Mouse (Mus musculus) C2C12 (cell line): ENCODE results near the gene Brinp2. TPM values are rescaled to one million over a fixed set of nuclear protein-coding genes. Genes with fewer than 3 reads are reported as not detected.

Experiments used
- H3K27me3 ChIP-seq: one replicate; pipeline ENCODE4 v1.6.1; 2011; ENCODE audit not compliant: control insufficient read depth, insufficient read depth, insufficient read length
- H3K36me3 ChIP-seq: one replicate; pipeline ENCODE4 v1.6.1; 2011; ENCODE audit not compliant: control insufficient read depth, insufficient read depth
- H3K4me3 ChIP-seq: one replicate; pipeline ENCODE4 v1.5.1; 2011; ENCODE audit warnings: mild to moderate bottlenecking, control low read depth; ENCODE audit not compliant: poor library complexity, insufficient read depth, severe bottlenecking
- H3K79me2 ChIP-seq: one replicate; pipeline ENCODE4 v1.6.1; 2011; ENCODE audit not compliant: control insufficient read depth, insufficient read depth
- H3K79me3 ChIP-seq: one replicate; pipeline ENCODE4 v1.6.1; 2011; ENCODE audit warnings: low read depth, control low read depth
- H3ac ChIP-seq: one replicate; pipeline ENCODE3; 2011; ENCODE audit warnings: low read depth; ENCODE audit not compliant: control insufficient read depth, insufficient read length
- CEBPB ChIP-seq: IDR thresholded peaks from one replicate; pipeline ENCODE4 v1.6.1; 2011; ENCODE audit warnings: low read depth, mild to moderate bottlenecking, control low read depth, moderate library complexity
- CTCF ChIP-seq: IDR thresholded peaks from one replicate; pipeline ENCODE4 v1.5.1; 2011; ENCODE audit not compliant: control insufficient read depth, insufficient read depth, insufficient read length
- FOSL1 ChIP-seq: IDR thresholded peaks from one replicate; pipeline ENCODE4 v1.8.0; 2011; ENCODE audit warnings: mild to moderate bottlenecking, low read length; ENCODE audit not compliant: poor library complexity, insufficient read depth, severe bottlenecking
- MAX ChIP-seq: IDR thresholded peaks from one replicate; pipeline ENCODE4 v1.6.1; 2011; ENCODE audit warnings: mild to moderate bottlenecking, control low read depth
- MYOD1 ChIP-seq: IDR thresholded peaks from one replicate; pipeline ENCODE4 v1.6.1; 2011; ENCODE audit warnings: low read depth; ENCODE audit not compliant: control insufficient read depth, insufficient read length
- MYOG ChIP-seq: IDR thresholded peaks from one replicate; pipeline ENCODE4 v1.6.1; 2011; ENCODE audit not compliant: control insufficient read depth, insufficient read length; ENCODE audit errors: extremely low read depth
- USF1 ChIP-seq: IDR thresholded peaks from one replicate; pipeline ENCODE4 v1.6.1; 2011; ENCODE audit warnings: low read depth, mild to moderate bottlenecking, control low read depth, moderate library complexity
- polyA plus RNA-seq: library from polyadenylated mRNA; unstranded; fragments of >200 nt; fragmentation: generic; extraction: Trizol; gene quantifications from one replicate; pipeline ENCODE4 v1.2.1, GENCODE M21; 2012; ENCODE audit warnings: missing spikeins

Gene Brinp2
- polyA plus RNA-seq, 1 experiment, result not detected

GRCm38 (mm10) chr1:158258685-158259292, 97.3 kb downstream of the Brinp2 start:
- H3K79me2 ChIP-seq, result no peaks in the 10 kb centered on the region
- no peaks in the 10 kb centered on the region for H3K79me3 ChIP-seq
- no peak overlapping the region for H3K4me3 ChIP-seq
- H3K36me3 ChIP-seq, result no peaks in the 10 kb centered on the region
- H3K27me3 ChIP-seq, result no peaks in the 10 kb centered on the region
- TF ChIP-seq CEBPB (no peak), MYOG (no peak), MYOD1 (no peak), FOSL1 (no peak), CTCF (no peak), USF1 (no peak), MAX (no peak)
- H3ac ChIP-seq, result no peak overlapping the region

GRCm38 (mm10) chr1:158255912-158256680, 100.0 kb downstream of the Brinp2 start:
- TF ChIP-seq CEBPB (no peak), MAX (peak; percentile 57), FOSL1 (peak; percentile 71)
- no peaks in the 10 kb centered on the region for H3K27me3 ChIP-seq
- H3K36me3 ChIP-seq, result no peaks in the 10 kb centered on the region
- no peaks in the 10 kb centered on the region for H3K79me2 ChIP-seq
- no peak overlapping the region for H3ac ChIP-seq
- H3K79me3 ChIP-seq, result no peaks in the 10 kb centered on the region
- H3K4me3 ChIP-seq, result no peak overlapping the region

- no peaks in the 10 kb centered on the region for H3K36me3 ChIP-seq
- TF ChIP-seq MYOD1, result no peak
- TF ChIP-seq MYOG, result no peak
- TF ChIP-seq CEBPB, result no peak
- TF ChIP-seq MAX, result no peak
- no peak for TF ChIP-seq FOSL1
- no peak for TF ChIP-seq USF1
- no peak for TF ChIP-seq CTCF
- no peak overlapping the region for H3ac ChIP-seq
Measured at GRCm38 (mm10) chr1:158252682-158253222, 103.4 kb downstream of the Brinp2 start.

GRCm38 (mm10) chr1:158248266-158248665, 107.9 kb downstream of the Brinp2 start:
- no peak overlapping the region for H3ac ChIP-seq
- H3K4me3 ChIP-seq, result no peak overlapping the region
- H3K27me3 ChIP-seq, result no peaks in the 10 kb centered on the region
- no peak for TF ChIP-seq MYOD1
- TF ChIP-seq CTCF, result no peak
- TF ChIP-seq FOSL1, result no peak
- TF ChIP-seq MYOG, result no peak
- no peak for TF ChIP-seq MAX
- TF ChIP-seq CEBPB, result no peak
- no peak for TF ChIP-seq USF1
- H3K79me2 ChIP-seq, result no peaks in the 10 kb centered on the region
- no peaks in the 10 kb centered on the region for H3K79me3 ChIP-seq
- no peaks in the 10 kb centered on the region for H3K36me3 ChIP-seq

More at GRCm38 (mm10) chr1:158252682-158253222, 103.4 kb downstream of the Brinp2 start:
- no peaks in the 10 kb centered on the region for H3K79me2 ChIP-seq
- no peaks in the 10 kb centered on the region for H3K79me3 ChIP-seq
- no peak overlapping the region for H3K4me3 ChIP-seq
- H3K27me3 ChIP-seq, result no peaks in the 10 kb centered on the region

GRCm38 (mm10) chr1:158246476-158247153, 109.5 kb downstream of the Brinp2 start:
- no peaks in the 10 kb centered on the region for H3K79me2 ChIP-seq

More at GRCm38 (mm10) chr1:158246476-158247153, 109.5 kb downstream of the Brinp2 start:
- Histone ChIP-seq H3K27me3 (no peaks in the 10 kb centered on the region), H3ac (no peak overlapping the region), H3K79me3 (no peaks in the 10 kb centered on the region), H3K36me3 (no peaks in the 10 kb centered on the region), H3K4me3 (no peak overlapping the region)
- TF ChIP-seq CTCF (no peak), FOSL1 (no peak), MAX (no peak), USF1 (no peak), CEBPB (no peak), MYOD1 (no peak), MYOG (no peak)
